Mouse (Mus musculus): ENCODE results near the gene Hhat. TPM values are rescaled to one million over a fixed set of nuclear protein-coding genes. Genes with fewer than 3 reads are reported as not detected.
A peak's percentile ranks its signal among the peaks of the same experiment; 100 is the strongest.

Gene Hhat
- total RNA-seq, 2 experiments from 2014 or later, result 2.7 to 4.8 TPM

GRCm38 (mm10) chr1:192661612-192662011 is 109.4 kb downstream of the Hhat start:
- no peak for DNase-seq (ENCODE audit: low spot score in 2 of 2)

- no peak for DNase-seq (ENCODE audit: low spot score in 2 of 2)
Measured at GRCm38 (mm10) chr1:192657417-192657816, 113.6 kb downstream of the Hhat start.

GRCm38 (mm10) chr1:192651981-192652605 is 118.9 kb downstream of the Hhat start:
- no peak for DNase-seq (ENCODE audit: low spot score in 2 of 2)

GRCm38 (mm10) chr1:192650586-192650985 is 120.4 kb downstream of the Hhat start:
- DNase-seq (ENCODE audit: low spot score in 2 of 2), result no peak

- no peak for DNase-seq (ENCODE audit: low spot score in 2 of 2)
Measured at GRCm38 (mm10) chr1:192650023-192650422, 121.0 kb downstream of the Hhat start.

GRCm38 (mm10) chr1:192649233-192649632 is 121.8 kb downstream of the Hhat start:
- no peak for DNase-seq (ENCODE audit: low spot score in 2 of 2)

GRCm38 (mm10) chr1:192647361-192647760 is 123.7 kb downstream of the Hhat start:
- no peak for DNase-seq (ENCODE audit: low spot score in 2 of 2)

- DNase-seq (ENCODE audit: low spot score in 2 of 2), result no peak
Measured at GRCm38 (mm10) chr1:192642126-192642525, 128.9 kb downstream of the Hhat start.

- no peak for DNase-seq (ENCODE audit: low spot score in 2 of 2)
Measured at GRCm38 (mm10) chr1:192639175-192639574, 131.8 kb downstream of the Hhat start.

DNA sequence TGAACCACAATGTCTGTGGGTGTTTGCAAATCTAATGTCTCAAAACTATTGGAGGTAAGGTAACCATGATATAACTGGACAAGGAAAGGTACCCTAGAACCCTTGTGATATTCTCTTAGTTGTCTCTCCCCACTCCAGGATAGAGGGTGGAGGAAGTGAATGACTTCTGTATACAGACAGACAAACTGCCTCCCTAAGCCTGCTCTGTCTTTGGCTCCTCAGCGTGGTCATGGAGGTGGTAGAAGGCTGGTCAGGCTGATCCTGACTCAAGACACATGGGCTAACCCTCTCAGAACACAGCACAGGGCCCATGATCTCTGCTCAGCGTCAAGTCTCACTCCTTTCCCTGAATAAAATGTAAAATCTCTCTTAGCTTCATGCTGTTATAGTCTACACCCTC is 149.2 kb downstream of the Hhat start:
- no peak for DNase-seq (ENCODE audit: low spot score in 2 of 2)

DNA sequence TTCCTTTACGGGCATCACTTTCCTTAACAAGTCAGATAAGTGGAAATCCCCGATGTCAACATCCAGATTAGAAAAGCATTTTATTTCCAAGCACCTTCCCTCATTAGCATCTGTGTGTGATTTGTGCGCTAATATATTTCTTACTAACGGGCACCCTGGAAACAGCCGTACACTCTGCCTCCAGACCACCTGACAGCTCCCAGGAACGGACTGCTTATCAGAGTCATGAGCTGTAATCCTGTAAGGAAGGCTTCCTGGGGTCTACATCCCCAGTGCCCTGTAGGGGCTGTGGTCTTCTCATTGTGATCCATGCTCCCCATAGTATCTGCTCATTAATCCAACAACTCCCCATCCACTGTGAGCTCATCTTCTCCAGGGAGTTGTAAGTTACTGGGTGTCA is 157.8 kb downstream of the Hhat start:
- no peak for DNase-seq (ENCODE audit: low spot score in 2 of 2)

DNA sequence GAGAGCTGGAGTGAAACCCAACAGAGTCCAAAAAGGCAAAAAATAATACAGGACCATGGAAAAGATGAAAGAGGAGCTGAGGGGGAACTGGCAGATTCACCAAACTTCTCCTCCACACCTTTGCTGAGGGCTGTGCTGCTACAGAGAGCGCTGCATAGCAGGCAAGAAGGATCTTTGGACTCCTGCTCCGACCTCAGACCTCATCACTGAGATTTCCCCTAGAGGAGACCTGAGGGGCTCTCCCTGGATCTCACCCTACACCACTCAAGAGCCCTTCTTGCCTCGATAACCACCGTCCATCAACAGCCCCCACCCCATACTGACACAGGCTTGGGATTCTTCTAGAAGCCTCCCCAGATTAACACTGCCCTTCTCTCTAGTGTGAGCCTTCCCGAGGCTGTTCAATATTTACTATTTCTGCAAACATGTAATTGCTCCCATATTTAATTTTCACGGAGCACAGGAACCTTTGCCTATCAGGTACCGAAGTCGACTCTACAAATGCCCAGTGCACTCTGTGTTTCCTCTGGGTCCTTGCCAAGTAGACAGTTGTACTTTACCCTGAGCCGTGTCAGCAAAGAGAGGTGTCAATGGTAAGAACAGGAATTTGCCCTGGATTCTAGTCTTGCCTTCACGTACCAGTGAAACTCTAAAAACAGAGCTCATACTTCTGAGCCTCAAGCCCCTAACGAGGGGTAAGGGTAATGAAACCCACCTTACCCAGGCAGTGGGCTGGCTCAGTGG is 158.9 kb downstream of the Hhat start:
- DNase-seq (ENCODE audit: low spot score in 2 of 2), result no peak

GRCm38 (mm10) chr1:192606876-192607275 is 164.1 kb downstream of the Hhat start:
- DNase-seq (ENCODE audit: low spot score in 2 of 2), result no peak

DNA sequence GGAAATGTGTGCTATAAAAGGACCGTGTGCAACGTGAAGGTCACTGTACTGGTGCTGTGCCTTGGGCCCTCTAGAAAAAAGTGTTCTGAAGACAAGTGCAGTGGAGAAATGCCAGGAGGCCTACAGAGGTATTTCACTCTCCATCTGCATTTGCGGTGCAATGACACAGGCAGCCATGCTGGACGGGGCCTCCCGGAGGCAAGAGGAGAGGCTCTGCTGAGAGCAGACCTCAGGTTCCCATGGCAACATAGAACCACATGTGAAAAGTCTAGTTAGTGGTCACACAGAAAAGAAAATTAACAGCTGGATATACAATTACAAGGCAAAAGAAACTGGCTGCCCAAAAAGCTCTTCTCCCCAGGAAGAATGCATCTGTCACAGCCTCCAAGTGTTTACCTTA is 166.6 kb downstream of the Hhat start:
- DNase-seq (ENCODE audit: low spot score in 2 of 2), result no peak

- DNase-seq (ENCODE audit: low spot score in 2 of 2), result no peak
Measured at GRCm38 (mm10) chr1:192603556-192603955, 167.5 kb downstream of the Hhat start.

GRCm38 (mm10) chr1:192601206-192601605 is 169.8 kb downstream of the Hhat start:
- no peak for DNase-seq (ENCODE audit: low spot score in 2 of 2)

DNA sequence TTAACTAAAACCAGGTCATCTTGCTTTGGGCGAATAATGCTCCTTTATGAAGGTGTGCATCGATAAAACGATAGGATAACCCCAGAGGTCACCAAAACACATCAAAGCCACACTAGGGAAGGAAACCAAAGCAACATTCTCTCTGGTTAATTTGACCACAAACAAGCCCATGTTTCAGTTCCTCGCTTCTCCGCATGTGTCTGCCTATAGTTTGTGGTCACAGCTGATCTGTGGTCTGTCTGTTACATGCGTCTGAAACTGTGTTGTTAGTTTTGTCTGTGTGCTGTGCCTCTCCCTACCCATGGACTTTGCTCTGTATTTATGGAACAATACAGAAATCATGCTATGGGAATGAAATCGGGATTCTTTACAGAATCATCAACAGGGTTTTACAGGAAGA is 171.3 kb downstream of the Hhat start:
- no peak for DNase-seq (ENCODE audit: low spot score in 2 of 2)

DNA sequence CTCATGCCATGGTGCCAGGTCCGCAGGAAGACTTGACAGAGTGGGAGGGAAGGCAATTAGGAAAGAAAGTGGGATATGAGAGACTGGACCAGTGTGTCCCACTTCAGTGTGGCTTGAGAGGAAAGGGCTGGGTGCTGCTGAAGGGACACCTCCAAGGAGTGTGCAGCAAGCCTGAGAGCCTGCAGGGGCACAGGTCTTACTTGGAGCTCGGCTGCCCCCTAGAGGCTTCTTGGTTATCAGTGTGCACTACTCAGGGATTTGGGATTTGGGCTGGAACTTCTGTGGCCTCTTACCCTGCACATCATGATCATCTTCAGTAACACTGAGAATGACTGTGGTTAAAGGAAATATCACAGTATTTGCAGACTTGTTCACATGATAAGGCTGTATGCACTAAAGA is 172.6 kb downstream of the Hhat start:
- peak; percentile 75 to 79 for DNase-seq (ENCODE audit: low spot score in 2 of 2)

GRCm38 (mm10) chr1:192595426-192595825 is 175.6 kb downstream of the Hhat start:
- no peak for DNase-seq (ENCODE audit: low spot score in 2 of 2)

GRCm38 (mm10) chr1:192593492-192593891 is 177.5 kb downstream of the Hhat start:
- DNase-seq (ENCODE audit: low spot score in 2 of 2), result no peak

- DNase-seq (ENCODE audit: low spot score in 2 of 2), result no peak
Measured at GRCm38 (mm10) chr1:192587451-192587850, 183.6 kb downstream of the Hhat start.

GRCm38 (mm10) chr1:192585289-192585688 is 185.7 kb downstream of the Hhat start:
- DNase-seq (ENCODE audit: low spot score in 2 of 2), result no peak

- DNase-seq (ENCODE audit: low spot score in 2 of 2), result no peak
Measured at GRCm38 (mm10) chr1:192582921-192583320, 188.1 kb downstream of the Hhat start.
